Mouse (Mus musculus) thymus, postnatal 14 days (tissue): ENCODE measurements around the gene Psmd9.
A peak's percentile ranks its signal among the peaks of the same experiment; 100 is the strongest.

Experiments
- DNase-seq: peaks from one replicate; pipeline ENCODE4 v3.0.0; 2021

Gene Psmd9

DNA sequence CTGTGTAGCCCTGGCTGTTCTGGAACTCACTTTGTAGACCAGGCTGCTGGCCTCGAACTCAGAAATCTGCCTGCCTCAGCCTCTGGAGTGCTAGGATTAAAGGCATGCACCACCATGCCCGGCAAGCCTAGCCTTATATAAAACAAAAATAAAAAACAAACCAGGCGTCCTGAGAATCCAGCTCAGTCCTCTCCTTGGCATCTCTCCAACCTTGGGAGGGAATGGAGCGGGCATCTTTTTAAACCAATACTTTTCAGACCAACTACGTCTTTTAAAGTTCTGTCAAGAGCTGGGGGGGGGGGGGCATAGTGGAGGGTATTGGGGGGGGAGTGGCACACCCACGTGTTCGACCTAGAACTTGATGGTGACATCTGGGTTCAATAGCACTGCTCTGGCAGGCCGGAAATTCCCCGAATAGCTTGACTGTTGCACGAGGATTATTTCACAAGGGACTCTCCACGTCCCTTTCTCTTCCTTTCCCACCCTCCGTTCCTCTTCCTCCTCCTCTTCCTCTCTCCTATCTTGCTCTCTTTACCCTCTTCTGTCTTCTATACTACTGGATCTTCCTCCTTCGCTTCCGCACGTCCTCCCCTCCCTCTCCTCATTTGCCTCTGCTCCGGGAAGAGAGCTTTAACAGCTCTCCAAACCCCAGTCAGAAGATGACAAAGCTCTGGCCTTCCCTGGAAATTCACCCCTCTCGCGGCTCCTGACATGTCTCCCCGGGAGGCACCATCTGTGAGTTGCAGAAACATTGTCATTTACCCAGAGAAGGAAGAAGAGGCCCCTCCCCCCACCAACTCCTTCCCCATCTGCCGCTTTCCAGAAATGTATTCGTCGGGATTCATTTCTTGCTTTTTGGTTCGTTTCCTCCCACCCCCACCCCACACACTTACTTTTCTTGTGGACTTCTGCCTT, 87.9 kb downstream of the Psmd9 start:
- no peak for DNase-seq

DNA sequence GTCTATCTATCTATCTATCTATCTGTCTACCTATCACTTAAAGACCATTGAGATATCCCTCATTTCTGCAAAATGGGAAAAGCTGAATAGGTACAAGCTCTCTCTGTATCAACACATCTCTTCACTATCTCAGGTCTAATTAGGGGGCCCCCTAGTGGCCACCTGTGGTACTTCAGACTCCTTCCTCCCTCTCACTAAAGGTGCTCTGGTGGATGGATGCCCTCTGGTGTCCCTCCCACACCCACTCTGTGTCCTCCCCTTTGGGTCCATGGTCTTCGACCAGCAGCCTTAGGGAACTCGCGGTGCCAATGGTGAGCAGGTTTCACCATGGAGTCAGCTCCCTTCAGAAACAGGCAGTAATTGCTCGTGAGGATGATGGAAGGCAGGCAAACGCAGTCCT, 89.8 kb downstream of the Psmd9 start:
- DNase-seq: peak; percentile 83

DNA sequence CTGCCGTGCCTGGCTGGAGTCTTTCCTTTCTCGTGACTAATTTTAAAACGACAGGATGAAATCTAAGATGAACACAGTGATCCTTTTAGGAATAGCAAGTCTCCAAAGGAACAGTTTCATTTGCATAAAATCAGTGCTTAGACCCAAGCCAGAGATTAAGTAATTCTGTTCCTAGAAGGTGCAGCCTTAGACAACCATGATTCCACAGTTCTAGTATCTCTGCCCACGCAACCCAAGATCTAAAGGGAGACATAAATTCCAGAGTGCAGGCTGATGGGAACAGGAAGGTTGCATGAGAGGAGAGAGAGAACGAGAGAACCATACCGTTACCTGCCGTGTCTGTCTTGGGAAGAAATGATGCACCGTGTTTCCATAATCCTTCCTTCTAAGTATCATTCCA, 91.5 kb downstream of the Psmd9 start:
- DNase-seq: no peak

DNA sequence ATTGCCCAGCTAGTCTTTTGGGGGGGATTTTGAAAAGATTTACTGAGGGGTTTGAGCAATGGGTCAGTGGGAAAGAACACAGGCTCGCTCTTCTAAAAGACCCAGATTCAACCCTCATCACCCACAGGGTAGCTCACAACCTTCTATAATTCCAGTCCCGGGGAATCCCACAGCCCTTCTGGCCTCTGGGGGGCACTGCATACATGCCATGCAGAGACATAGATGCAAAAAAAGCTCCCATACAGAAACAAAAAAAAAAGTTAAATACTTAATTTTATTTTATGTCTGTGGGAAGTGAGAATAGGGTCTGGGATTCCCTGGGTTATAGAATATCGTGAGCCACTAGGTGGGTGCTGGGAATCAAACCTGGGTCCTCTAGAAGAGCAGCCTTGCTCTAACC, 97.7 kb downstream of the Psmd9 start:
- DNase-seq: no peak

- no peak for DNase-seq
These were observed 99.6 kb downstream of the Psmd9 start for GRCm38 (mm10) chr5:123268477-123269474.

- no peak for DNase-seq
These were observed 101.7 kb downstream of the Psmd9 start for GRCm38 (mm10) chr5:123270917-123271316.

DNA sequence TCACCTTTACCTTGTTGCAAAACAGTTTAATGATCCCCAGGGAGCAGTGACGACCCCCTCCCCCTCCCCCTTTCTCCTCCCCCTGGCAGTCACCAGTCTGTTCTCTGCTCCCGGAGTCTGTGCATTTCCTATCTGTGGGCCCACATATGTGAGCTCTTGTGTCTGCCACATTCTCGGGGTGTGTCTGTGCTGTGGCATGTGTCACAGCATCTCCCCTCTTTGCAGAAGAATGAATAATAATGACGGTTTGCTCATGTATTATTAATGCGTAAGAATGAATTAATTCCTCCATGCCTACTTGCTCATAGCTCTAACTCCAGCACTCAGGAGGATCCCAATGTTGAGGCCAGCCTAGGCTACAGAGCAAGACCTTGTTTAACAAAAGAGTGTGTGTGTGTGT, 103.7 kb downstream of the Psmd9 start:
- DNase-seq: no peak

DNA sequence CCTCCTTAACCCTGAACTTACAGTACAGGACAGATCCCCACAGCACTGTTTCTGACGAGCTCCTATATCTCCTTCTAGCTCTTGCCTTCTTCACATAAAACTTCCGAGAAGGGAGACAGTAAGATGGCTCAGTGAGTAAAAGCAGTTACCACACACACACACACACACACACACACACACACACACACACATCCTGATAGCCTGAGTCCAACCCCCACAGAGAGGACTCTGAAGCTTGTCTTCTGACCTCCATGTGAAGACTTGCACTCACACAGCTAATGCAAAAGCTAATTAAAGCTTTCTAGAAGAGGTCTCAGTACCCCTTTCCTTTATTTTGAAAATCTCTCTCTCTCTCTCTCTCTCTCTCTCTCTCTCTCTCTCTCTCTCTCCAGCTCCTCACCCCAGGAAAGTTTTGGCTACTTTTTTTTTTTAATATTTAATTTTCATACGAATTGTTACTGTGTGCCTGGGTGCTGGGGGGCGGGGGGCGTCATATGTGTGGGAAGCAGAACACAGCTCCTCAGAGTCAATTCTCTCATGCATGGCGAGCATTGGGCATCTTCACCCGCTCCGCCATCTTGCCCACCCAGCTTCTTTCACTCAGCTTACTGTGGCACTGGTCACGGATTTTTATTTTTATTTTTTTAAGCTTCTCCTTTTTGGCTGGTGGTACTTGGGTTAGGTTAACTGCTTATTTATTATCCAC, 107.6 kb downstream of the Psmd9 start:
- DNase-seq: no peak

- DNase-seq: no peak
These were observed 108.1 kb downstream of the Psmd9 start for GRCm38 (mm10) chr5:123277342-123277701.

DNA sequence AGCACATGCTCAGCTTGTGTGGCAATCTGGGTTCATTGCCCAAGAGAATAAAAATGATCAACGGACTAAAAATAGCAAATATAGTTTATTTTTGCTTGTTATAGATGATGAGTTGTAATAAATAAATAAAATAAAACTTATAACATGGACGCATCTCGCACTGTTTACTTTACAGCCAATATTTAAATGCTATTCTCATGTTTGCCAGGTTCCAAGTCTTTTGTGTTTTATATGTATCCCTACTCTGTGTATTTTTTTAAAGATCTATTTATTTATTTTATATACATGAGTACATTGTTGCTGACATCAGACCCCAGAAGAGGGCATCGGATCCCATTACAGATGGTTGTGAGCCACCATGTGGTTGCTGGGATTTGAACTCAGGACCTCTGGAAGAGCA, 108.5 kb downstream of the Psmd9 start:
- DNase-seq: no peak

GRCm38 (mm10) chr5:123279248-123279647, 110.0 kb downstream of the Psmd9 start:
- no peak for DNase-seq

- no peak for DNase-seq
These were observed 112.3 kb downstream of the Psmd9 start for GRCm38 (mm10) chr5:123281336-123282136.

DNA sequence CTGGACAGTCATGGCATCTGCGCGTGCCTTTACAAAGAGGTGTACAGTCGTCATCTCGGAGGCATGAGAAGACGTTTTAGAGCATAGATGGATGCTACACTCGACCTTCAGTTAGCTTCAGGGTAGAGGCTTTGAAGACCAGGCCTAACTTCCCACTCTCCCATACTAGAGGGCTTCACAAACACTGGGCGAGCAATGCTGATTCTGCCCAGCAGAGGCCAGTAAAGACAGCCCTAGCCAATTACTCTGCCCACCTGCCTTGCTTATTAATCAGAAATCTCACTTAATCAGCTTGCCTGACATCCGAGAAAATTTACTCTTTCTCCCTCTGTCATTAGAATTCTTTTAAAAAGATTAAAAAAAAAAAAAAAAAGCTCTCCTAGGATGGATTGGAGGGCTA, 116.0 kb downstream of the Psmd9 start:
- peak; percentile 36 for DNase-seq

GRCm38 (mm10) chr5:123288079-123288478, 118.9 kb downstream of the Psmd9 start:
- peak; percentile 40 for DNase-seq

GRCm38 (mm10) chr5:123294653-123295052, 125.4 kb downstream of the Psmd9 start:
- no peak for DNase-seq

DNA sequence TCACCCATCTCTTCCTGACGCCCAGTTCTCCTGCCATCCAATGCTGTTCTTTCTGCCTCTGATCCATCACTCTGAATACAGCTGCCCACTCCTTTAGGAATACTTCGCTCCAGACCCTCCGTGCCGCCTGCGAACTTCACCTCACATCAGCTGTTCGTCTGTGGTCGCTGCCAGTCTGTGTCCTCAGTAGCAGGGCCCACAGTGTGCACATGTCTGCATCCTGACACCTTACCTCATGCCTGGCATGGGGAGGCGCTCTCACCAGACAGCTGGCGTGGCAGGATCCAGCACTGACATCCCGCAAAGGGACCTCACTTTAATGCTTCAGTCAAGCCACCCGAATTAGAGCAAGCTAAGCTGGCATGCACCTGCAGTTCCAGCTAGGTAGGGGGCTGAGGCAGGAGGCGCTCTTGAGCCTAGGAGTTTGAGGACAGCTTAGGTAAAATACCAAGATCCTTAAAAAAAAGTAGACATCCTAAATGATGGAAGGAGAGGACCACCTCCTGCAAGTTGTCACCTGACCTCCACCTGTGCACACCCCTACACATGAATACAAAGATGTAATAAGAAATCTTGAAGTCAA, 127.1 kb downstream of the Psmd9 start:
- DNase-seq: peak; percentile 63

- DNase-seq: no peak
These were observed 128.0 kb downstream of the Psmd9 start for GRCm38 (mm10) chr5:123296972-123297754.

DNA sequence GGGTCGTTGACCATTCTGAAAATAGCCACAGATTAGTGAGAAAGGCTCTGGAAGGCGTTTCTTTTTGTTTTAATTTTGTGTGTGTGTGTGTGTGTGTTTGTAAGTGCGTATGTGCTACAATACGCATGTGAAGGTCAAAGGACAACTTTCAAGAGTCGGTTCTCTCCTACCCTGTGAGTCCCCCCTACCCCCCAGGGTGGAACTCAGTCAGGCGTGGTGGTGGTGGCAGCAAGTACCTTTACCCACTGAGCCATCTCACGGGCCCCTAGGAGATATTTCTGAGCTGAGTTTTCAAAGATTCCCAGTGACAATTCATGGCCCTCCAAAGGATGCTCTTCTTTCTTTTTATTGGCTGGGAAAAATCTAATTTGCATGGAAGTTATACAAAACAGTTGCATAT, 128.6 kb downstream of the Psmd9 start:
- no peak for DNase-seq

- DNase-seq: peak; percentile 51
These were observed 129.3 kb downstream of the Psmd9 start for GRCm38 (mm10) chr5:123298526-123298925.
